Mouse (Mus musculus): ENCODE measurements at regions not wholly inside any gene's neighbourhood (a gene's known extent, or its start where the extent isn't known, plus 50 kb on each side); places are given as distances from the start of the nearest gene placed in this dataset.

GRCm38 (mm10) chr11:64592253-64592652, 155.8 kb upstream of the F930015N05Rik start:
- H3K4me1 ChIP-seq (ENCODE audit: insufficient read depth, low read length), result no peaks in the 10 kb centered on the region
- WGBS, result 76% methylated on average over 2 of the region's 2 CpGs
- H3K9me3 ChIP-seq (ENCODE audit: low read length), result no peaks in the 10 kb centered on the region
- H3K9ac ChIP-seq (replicated peaks; ENCODE audit: low read length), result no peak overlapping the region
- H3K27ac ChIP-seq, result no peak overlapping the region
- ATAC-seq, result no peak
- no peaks in the 10 kb centered on the region for H3K36me3 ChIP-seq (ENCODE audit: insufficient read depth, low read length)
- H3K4me3 ChIP-seq (ENCODE audit: low read length), result no peak overlapping the region
- H3K27me3 ChIP-seq (ENCODE audit: insufficient read depth, low read length), result no peaks in the 10 kb centered on the region
- no peak for TF ChIP-seq CTCF (IDR thresholded peaks at IDR 0.05; ENCODE audit: low read depth)
- H3K4me2 ChIP-seq (ENCODE audit: low read depth, low read length), result no peak overlapping the region
- no peak for DNase-seq (ENCODE audit: low spot score)

GRCm38 (mm10) chr11:64597305-64597704, 160.9 kb upstream of the F930015N05Rik start:
- H3K9ac ChIP-seq (replicated peaks; ENCODE audit: low read length), result no peak overlapping the region
- no peak for TF ChIP-seq CTCF (IDR thresholded peaks at IDR 0.05; ENCODE audit: low read depth)
- no peaks in the 10 kb centered on the region for H3K36me3 ChIP-seq (ENCODE audit: insufficient read depth, low read length)
- H3K27ac ChIP-seq, result no peak overlapping the region
- WGBS, result 36% methylated on average over 4 of the region's 4 CpGs
- ATAC-seq (no peak), DNase-seq (ENCODE audit: low spot score) (peak; percentile 20)
- no peak overlapping the region for H3K4me2 ChIP-seq (ENCODE audit: low read depth, low read length)
- no peaks in the 10 kb centered on the region for H3K9me3 ChIP-seq (ENCODE audit: low read length)
- no peaks in the 10 kb centered on the region for H3K27me3 ChIP-seq (ENCODE audit: insufficient read depth, low read length)
- H3K4me1 ChIP-seq (ENCODE audit: insufficient read depth, low read length), result no peaks in the 10 kb centered on the region
- no peak overlapping the region for H3K4me3 ChIP-seq (ENCODE audit: low read length)

GRCm38 (mm10) chr11:64599178-64599577, 162.7 kb upstream of the F930015N05Rik start:
- DNase-seq (ENCODE audit: low spot score) (peak; percentile 43), ATAC-seq (no peak)
- Histone ChIP-seq H3K27ac (no peak overlapping the region), H3K36me3 (ENCODE audit: insufficient read depth, low read length) (no peaks in the 10 kb centered on the region), H3K4me2 (ENCODE audit: low read depth, low read length) (no peak overlapping the region), H3K4me1 (ENCODE audit: insufficient read depth, low read length) (no peaks in the 10 kb centered on the region), H3K9ac (replicated peaks; ENCODE audit: low read length) (no peak overlapping the region), H3K9me3 (ENCODE audit: low read length) (no peaks in the 10 kb centered on the region), H3K27me3 (ENCODE audit: insufficient read depth, low read length) (no peaks in the 10 kb centered on the region), H3K4me3 (ENCODE audit: low read length) (no peak overlapping the region)
- no peak for TF ChIP-seq CTCF (IDR thresholded peaks at IDR 0.05; ENCODE audit: low read depth)
- WGBS, result 46% methylated on average over 3 of the region's 3 CpGs

GRCm38 (mm10) chr11:64600201-64601102, 164.0 kb upstream of the F930015N05Rik start:
- no peak for TF ChIP-seq CTCF (IDR thresholded peaks at IDR 0.05; ENCODE audit: low read depth)
- H3K27ac ChIP-seq, result no peak overlapping the region
- H3K4me2 ChIP-seq (ENCODE audit: low read depth, low read length), result no peak overlapping the region
- DNase-seq (ENCODE audit: low spot score) (peak; percentile 60), ATAC-seq (peak; percentile 58; the same call in 1 of the 2 replicates)
- H3K4me3 ChIP-seq (ENCODE audit: low read length), result no peak overlapping the region
- no peaks in the 10 kb centered on the region for H3K9me3 ChIP-seq (ENCODE audit: low read length)
- no peaks in the 10 kb centered on the region for H3K36me3 ChIP-seq (ENCODE audit: insufficient read depth, low read length)
- 30% methylated on average over 10 of the region's 10 CpGs for WGBS
- H3K27me3 ChIP-seq (ENCODE audit: insufficient read depth, low read length), result no peaks in the 10 kb centered on the region
- H3K4me1 ChIP-seq (ENCODE audit: insufficient read depth, low read length), result no peaks in the 10 kb centered on the region
- no peak overlapping the region for H3K9ac ChIP-seq (replicated peaks; ENCODE audit: low read length)

GRCm38 (mm10) chr11:64609043-64609442, 172.6 kb upstream of the F930015N05Rik start:
- Histone ChIP-seq H3K4me3 (ENCODE audit: low read length) (no peak overlapping the region), H3K9me3 (ENCODE audit: low read length) (no peaks in the 10 kb centered on the region), H3K4me1 (ENCODE audit: insufficient read depth, low read length) (no peaks in the 10 kb centered on the region), H3K36me3 (ENCODE audit: insufficient read depth, low read length) (no peaks in the 10 kb centered on the region), H3K27me3 (ENCODE audit: insufficient read depth, low read length) (no peaks in the 10 kb centered on the region), H3K9ac (replicated peaks; ENCODE audit: low read length) (no peak overlapping the region), H3K27ac (no peak overlapping the region), H3K4me2 (ENCODE audit: low read depth, low read length) (no peak overlapping the region)
- TF ChIP-seq CTCF (IDR thresholded peaks at IDR 0.05; ENCODE audit: low read depth), result no peak
- DNase-seq (ENCODE audit: low spot score) (no peak), ATAC-seq (no peak)
- 90% methylated on average over 2 of the region's 2 CpGs for WGBS

- Histone ChIP-seq H3K27me3 (ENCODE audit: insufficient read depth, low read length) (no peaks in the 10 kb centered on the region), H3K4me2 (ENCODE audit: low read depth, low read length) (no peak overlapping the region), H3K27ac (no peak overlapping the region), H3K36me3 (ENCODE audit: insufficient read depth, low read length) (no peaks in the 10 kb centered on the region), H3K9me3 (ENCODE audit: low read length) (no peaks in the 10 kb centered on the region), H3K9ac (replicated peaks; ENCODE audit: low read length) (no peak overlapping the region), H3K4me3 (ENCODE audit: low read length) (no peak overlapping the region), H3K4me1 (ENCODE audit: insufficient read depth, low read length) (no peaks in the 10 kb centered on the region)
- DNase-seq (ENCODE audit: low spot score) (no peak), ATAC-seq (no peak)
- TF ChIP-seq CTCF (IDR thresholded peaks at IDR 0.05; ENCODE audit: low read depth), result no peak
- WGBS, result 87% methylated on average over 3 of the region's 3 CpGs
Observed at GRCm38 (mm10) chr11:64610724-64611123, 174.3 kb upstream of the F930015N05Rik start.

- Histone ChIP-seq H3K27ac (no peak overlapping the region), H3K9me3 (ENCODE audit: low read length) (no peaks in the 10 kb centered on the region), H3K27me3 (ENCODE audit: insufficient read depth, low read length) (no peaks in the 10 kb centered on the region), H3K4me1 (ENCODE audit: insufficient read depth, low read length) (no peaks in the 10 kb centered on the region), H3K4me3 (ENCODE audit: low read length) (no peak overlapping the region), H3K36me3 (ENCODE audit: insufficient read depth, low read length) (no peaks in the 10 kb centered on the region), H3K4me2 (ENCODE audit: low read depth, low read length) (no peak overlapping the region), H3K9ac (replicated peaks; ENCODE audit: low read length) (no peak overlapping the region)
- WGBS, result 69% methylated on average over 1 of the region's 1 CpGs
- TF ChIP-seq CTCF (IDR thresholded peaks at IDR 0.05; ENCODE audit: low read depth), result no peak
- DNase-seq (ENCODE audit: low spot score), result no peak
- ATAC-seq, result no peak
Observed at GRCm38 (mm10) chr11:64615140-64615539, 178.7 kb upstream of the F930015N05Rik start.
